Mouse (Mus musculus) heart, postnatal 25 days (tissue): ENCODE data around the gene Cdc6. TPM values are rescaled to one million over a fixed set of nuclear protein-coding genes. Genes with fewer than 3 reads are reported as not detected.
A peak's percentile ranks its signal among the peaks of the same experiment; 100 is the strongest.

ENCODE experiments used
- DNase-seq: peaks from one replicate; pipeline ENCODE4 v3.0.0; 2022; ENCODE audit warnings: low spot score
- intact Hi-C: fragments of 180-260 bp; cut with DNase I; formaldehyde crosslinking; loops from one replicate; pipeline ENCODE4 v1.15.1; 2025
- total RNA-seq, 2 experiments: library from RNA; stranded (reverse); gene quantifications; 2 replicates each; pipeline ENCODE4 v1.2.3; 2021

Cdc6 gene
- total RNA-seq, 2 experiments from 2014 or later = 0.28 to 0.52 TPM

GRCm38 (mm10) chr11:98941341-98941825 lies 33.8 kb downstream of the Cdc6 start:
- intact Hi-C loops = no loop called here
- no peak for DNase-seq

GRCm38 (mm10) chr11:98941826-98942550 lies 34.4 kb downstream of the Cdc6 start:
- intact Hi-C loops = loop anchor here (2.0 kb wide), 1 partner anchor 21 kb away; no protein-coding TSS in a partner anchor
- peak; percentile 79 for DNase-seq

DNA sequence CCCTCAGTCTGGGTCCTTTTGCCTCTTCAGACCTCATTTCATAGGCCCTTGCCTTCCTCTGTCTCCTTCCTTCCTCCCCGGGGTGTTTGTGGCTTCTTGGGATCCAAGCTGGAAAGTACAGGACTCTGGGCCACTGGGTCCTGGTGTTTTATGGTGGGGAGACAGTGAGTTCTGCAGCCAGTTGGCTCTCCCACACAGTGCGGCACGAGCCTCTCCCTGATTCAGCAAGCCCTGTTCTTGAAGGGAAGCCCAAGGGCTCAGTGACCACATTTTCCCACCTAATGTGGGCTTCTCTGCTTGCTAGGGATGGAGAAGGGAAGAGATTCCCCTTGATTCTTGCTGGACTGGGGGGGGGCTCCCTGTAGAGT lies 34.9 kb downstream of the Cdc6 start:
- intact Hi-C loops = loop anchor here (2.0 kb wide), 1 partner anchor 20 kb away; no protein-coding TSS in a partner anchor
- no peak for DNase-seq

DNA sequence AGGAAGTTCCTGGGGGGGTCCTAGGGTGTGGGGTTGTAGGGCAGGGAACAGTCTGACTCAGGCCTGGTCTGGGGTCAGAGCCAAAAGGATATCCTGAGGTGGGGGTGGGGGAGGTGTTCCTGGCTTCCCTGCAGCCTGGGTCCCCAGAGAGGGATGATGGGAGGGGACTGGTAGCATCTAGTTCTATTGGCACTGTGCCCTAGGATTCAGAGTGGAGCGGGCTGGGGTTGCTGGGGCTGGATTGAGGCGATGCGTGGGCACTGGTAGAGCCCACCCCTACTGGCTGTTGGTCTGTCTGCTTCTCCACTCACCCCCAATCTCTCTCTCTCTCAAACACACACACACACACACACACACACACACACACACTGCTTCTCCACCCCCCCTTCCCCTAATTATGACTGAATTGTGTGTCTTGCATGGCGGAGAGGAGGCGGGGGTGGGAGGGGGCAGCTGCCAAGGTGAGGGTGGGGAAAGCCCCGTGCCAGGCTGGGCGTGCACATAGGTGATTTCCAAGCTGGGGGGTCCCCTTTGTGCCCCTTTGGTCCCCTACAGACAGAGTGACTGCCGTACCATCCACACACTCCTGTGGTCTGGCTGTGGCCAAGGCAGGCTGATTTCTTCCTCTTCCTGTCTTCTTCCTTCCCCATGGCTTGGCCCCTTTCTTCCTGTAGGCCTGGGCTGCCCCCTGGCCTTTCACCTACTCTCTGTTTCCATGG lies 35.5 kb downstream of the Cdc6 start:
- intact Hi-C loops = loop anchor here (2.0 kb wide), 1 partner anchor 20 kb away; no protein-coding TSS in a partner anchor
- peak; percentile 74 for DNase-seq

DNA sequence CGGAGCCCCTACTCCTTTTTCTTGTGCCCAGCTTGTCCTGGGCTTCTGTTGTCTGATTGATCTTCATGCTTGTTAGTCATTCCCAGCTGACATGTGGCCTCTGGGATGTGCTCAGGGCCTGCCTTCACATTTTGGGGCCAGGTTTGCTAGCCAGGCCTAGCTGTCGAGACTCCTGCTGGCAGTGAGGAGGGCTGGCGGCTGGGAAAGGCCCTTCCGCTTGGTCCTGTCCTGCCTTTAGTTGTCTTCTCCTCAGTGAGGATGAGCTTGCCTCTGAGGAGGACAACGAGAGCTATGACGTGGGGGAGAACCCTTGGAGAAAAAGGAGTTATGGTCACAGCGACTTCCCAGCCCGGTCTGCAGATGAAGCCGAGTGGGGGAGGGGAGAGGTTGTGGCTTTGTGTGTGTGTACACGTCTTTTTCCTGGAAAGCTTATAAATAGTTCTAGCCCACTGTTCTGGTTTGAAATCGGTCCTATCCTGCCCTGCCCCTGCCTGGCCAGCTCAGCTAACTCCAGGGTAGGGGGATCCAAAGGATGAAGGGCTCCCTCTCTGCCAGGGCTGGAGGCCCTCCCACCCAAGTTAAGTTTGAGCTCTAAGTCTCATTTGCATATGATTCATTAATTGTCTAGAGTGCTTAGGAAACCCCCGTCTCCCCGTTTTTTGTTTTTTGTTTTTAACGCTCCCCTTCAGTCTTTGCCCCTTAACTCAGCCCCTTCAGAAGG lies 36.3 kb downstream of the Cdc6 start:
- DNase-seq = no peak
- intact Hi-C loops = loop anchor here (2.0 kb wide), 1 partner anchor 19 kb away; no protein-coding TSS in a partner anchor

DNA sequence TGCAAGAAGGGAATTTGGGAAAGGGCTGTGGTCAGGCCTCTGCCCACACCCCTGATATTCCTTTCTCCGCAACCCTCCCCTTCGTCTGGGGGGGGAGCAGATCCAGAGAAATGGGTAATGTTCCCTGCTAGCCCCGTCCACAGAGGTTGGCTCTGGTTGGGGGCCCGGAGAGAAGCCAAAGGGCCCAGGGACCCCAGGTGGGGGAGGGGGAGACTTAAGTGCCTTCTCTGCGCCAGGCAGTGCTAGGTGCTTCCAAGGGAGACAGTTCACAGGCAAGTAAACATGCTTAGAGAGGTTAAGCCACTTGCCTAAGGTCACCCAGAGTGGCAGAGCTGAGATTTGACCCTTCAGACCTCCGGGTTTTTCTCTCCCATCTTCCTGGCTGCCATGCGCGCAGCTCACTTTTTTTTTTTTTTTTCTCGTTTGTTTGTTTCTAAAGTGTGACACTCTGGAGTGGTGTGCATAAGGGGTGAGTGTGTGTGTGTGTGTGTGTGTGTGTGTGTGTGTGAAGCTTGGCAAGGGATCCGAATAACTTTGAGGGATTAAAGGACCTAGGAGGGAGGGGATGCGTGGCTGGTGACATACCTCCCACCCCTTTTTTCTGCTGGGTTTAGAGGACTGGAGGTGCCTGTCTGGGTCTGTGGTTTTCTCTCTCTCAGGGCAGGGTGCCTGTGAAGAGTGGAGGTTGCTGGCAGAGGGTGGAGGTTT lies 37.5 kb downstream of the Cdc6 start:
- no peak for DNase-seq
- intact Hi-C loops = no loop called here

DNA sequence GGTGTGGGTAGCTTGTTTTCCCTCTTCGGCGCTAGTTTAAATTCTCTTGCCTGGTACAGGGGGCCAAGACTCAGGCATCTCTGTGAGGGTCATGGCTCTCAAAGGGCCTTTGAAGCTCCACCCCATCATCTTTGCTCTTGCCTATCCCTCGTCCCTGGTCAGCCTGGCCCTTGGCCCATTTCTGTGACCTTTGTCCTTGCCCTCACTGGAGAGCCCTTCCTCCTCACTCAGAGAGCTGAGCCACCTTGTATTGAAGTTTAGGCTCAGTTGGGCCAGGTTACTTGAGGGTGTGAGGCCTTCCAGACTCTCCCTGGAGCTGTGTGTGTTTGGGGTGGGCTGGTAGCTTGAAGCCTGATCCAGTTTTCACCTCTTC lies 38.0 kb downstream of the Cdc6 start:
- intact Hi-C loops = no loop called here
- DNase-seq = no peak

GRCm38 (mm10) chr11:98947969-98948569 lies 40.5 kb downstream of the Cdc6 start:
- intact Hi-C loops = no loop called here
- no peak for DNase-seq

DNA sequence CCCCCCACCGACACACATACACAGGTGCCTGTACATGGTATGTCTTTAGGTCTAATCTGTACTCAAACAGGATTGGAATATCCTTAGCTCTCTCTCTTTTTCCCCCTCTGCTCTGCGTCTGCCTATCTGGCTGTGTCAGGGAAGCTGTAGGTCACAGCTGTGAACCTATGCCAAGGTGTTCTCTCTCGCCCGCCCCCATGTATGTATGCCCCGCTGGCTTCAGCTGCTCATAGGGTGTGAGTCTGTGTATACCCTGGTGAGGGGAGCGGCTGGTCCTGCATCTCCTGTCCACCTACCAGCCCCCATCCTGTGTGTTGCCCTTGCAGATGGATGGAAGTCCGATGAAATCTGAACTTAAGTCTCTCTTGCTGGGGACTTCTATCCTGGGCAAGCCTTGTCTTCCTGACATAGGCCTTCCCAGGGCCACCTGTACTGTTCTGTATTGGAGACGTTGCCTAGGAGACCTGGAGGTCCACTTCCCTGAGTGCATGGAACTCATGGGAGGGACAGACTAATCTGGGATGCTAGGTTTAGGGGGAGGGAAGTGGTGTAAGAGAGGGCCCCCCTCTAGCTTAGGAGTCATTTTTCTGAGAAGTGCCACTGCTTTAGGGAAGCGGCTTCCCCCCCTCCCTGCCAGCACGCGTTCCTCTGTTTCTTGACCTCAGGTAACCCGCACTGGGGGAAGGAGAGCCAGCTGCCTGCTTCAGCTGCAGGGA lies 41.8 kb downstream of the Cdc6 start:
- intact Hi-C loops = no loop called here
- DNase-seq = no peak

GRCm38 (mm10) chr11:98949958-98950460 lies 42.4 kb downstream of the Cdc6 start:
- no peak for DNase-seq
- intact Hi-C loops = no loop called here

DNA sequence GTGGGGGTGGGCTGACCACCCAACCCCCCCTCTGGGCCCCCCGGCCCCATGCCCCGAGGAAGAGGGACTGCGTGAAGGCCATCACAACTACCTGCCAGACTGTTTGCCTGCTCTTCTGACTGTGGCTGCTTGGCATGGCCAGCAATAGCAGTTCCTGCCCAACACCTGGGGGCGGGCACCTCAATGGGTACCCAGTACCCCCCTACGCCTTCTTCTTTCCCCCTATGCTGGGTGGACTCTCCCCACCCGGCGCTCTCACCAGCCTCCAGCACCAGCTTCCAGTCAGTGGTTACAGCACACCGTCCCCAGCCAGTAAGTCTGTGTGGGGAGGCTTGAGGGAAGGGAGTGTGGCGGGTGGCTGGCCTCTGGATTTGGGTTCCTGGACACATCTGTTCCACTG lies 42.9 kb downstream of the Cdc6 start:
- intact Hi-C loops = no loop called here
- DNase-seq = no peak

DNA sequence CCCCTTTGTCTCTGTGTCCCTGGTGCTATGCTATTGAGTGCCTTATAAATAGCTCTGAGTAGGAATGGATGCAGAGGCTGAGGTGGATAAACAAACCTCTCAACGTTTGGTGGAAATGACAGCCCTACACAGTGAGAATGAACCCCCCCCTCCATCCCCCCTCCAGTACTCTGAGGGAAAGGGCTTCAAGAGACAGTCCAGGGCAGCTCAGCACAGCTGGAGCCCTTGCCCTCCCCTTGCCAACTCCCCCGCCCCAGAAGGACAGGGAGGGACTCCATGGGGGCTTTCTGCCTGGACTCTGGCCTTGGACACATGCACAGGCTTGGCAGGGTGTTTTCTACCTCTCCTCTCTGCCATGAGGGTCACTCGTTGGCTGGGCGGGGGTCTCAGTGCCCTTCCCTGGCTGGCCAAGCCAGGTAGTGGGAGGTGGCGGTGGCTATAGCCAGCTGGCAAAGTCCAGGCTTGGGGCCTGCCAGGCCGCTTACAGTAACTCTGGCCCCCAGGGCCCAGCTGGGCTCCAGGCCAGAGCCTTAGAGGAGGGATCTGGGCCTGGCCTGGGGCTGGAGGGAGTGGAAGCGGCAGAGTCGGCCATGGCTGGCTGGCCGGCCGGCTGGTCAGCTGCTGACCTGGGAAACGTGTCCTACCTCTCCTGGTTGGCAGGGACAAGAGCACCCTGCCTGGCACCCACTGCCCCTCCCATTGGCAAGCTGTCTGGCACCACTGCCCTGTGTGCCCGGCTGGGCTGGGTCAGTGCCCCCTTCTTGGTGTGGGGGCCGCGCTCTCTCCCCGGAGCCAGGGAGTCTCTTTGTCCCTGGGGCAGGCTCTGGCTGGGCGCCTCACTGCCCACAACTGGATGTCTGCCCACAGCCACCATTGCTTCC lies 43.7 kb downstream of the Cdc6 start:
- DNase-seq = peak; percentile 90
- intact Hi-C loops = no loop called here

DNA sequence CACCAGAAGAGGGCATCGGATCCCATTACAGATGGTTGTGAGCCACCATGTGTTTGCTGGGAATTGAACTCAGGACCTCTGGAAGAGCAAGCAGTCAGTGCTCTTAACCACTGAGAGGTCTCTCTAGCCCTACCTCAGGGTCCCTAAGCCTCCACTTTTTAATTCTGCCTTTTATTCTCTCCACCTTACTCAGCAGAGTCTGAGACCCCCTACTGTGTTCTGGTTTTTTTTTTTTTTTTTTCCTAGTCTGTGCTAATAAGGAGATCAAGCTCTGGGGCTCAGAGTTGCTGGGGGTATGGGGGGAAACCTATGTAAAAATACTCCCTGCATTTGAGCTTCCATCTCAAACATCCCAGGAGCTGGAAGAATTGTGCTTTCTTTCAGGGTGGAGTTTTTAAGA lies 44.5 kb downstream of the Cdc6 start:
- no peak for DNase-seq
- intact Hi-C loops = no loop called here

DNA sequence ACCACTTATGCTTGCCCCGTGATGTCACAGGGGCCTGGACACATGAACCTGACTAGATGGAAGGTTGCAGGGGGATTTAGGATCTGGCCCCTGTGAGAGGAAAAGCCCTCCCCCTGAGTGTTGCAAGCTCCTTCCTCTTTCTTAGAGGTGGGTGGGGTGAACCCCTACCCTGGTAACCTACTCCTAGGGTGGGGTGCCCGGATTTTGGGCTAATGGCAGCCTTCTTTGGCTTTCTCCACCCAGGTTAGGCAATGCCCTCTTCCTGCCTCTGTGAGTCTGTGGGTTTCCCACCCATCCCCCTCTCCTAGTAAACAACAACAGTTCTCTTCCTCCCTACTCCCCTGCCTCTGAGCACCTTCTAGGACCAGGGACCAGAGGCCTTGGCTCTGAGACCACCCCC lies 45.1 kb downstream of the Cdc6 start:
- DNase-seq = no peak
- intact Hi-C loops = no loop called here

DNA sequence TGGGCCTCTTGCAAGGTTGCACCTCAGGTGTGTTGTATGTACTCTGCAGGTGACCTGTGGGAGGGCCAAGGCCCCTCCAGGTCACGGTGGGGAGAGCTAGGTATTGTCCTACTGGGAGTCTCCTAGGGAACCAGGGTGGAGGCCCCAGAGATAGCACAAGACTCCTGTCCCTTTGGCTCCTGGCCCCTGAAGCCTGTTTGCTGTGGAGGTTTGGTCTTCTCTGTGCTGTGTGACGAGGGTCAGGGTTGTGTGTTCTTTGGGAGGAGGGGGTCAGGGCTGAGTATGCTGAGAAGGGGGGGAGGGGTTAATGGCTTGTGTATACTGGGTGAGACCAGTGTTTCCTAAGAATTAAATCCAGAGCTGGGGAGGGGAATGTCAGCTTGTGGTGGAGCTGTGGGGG lies 45.8 kb downstream of the Cdc6 start:
- intact Hi-C loops = no loop called here
- no peak for DNase-seq

DNA sequence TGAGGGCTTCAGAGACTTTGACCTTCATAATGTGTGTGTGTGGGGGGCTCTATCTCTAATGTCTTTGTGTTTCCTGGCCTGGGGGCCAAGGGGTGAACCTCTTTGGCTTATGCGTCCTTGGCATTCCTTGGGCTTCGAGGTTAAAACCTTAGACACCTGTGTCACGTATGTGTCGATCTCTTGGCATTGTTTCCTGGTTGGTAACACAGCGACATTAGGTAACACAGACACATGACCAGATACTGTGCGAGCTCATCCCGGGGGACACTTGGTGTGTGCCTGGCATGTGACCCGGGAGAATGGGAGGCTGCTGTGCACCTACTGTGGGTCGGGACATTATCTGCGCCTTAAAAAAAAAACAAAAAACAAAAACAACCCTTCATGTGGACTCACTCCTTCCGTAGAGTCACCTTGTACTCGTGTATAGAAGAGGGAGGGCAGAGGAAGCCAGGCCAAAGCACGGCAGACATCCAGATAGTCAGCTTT lies 46.3 kb downstream of the Cdc6 start:
- intact Hi-C loops = no loop called here
- no peak for DNase-seq

DNA sequence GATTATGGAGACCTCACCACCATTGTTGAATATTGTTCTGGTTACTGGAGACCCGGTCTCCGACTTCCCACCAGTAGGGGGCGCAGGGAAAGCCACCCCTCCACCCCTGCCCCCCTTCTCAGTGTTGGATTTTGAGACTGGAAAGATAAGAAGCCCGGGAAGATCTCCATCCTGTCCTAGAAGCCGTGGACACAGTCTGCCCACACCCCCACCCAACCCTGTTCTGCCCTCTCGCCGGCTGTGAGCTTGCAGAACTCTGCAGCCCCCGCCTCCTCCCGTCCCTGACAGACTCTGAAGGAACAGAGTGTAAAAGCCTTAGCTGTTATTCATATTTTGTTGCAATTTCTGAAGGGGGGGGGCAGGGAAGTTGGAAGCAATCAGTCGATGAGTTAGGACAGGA lies 46.8 kb downstream of the Cdc6 start:
- peak; percentile 73 for DNase-seq
- intact Hi-C loops = no loop called here
